8 mouse cellular contexts compared by ENCODE assay signal in genomic region chr3:138744030-138744774, GRCm38 (mm10). TPM values are rescaled to one million over a fixed set of nuclear protein-coding genes. Genes with fewer than 3 reads are reported as not detected.
DNase-seq lines count a peak whose midpoint lies in the region; ATAC-seq and TF ChIP-seq lines count a peak whose summit lies in the region.

No protein-coding gene starts in this region.

- no peak for ATAC-seq in embryonic facial prominence, embryonic 12.5 days (ENCODE audit: insufficient number of reproducible peaks, insufficient read depth, low FRiP score, low TSS enrichment)
- ATAC-seq in hindbrain, postnatal 0 days = no peak
- ATAC-seq in neural tube, embryonic 12.5 days (ENCODE audit: low FRiP score, low read depth) = no peak
- no peak for ATAC-seq in granulocyte monocyte progenitor cell, adult 5-6 weeks (replicated peaks; ENCODE audit: poor library complexity, severe bottlenecking)

- TF ChIP-seq CTCF in kidney, adult 2 months (conservative IDR thresholded peaks at IDR 0.05; ENCODE audit: insufficient read depth, insufficient read length, low read depth, low read length) = no peak
- no peak for TF ChIP-seq CTCF in hindbrain, postnatal 0 days (IDR thresholded peaks at IDR 0.05; ENCODE audit: low read depth)

- peak; percentile 36 to 53 for DNase-seq in kidney, postnatal 4 days
- DNase-seq in kidney, adult 2 months = no peak
- DNase-seq in hindbrain, postnatal 0 days (ENCODE audit: low spot score) = no peak
- no peak for DNase-seq in thymus, postnatal 0 days (ENCODE audit: low spot score)
- DNase-seq in thymus, postnatal 4 days = no peak

- no peaks in the 10 kb centered on the region for H3K27me3 ChIP-seq in kidney, adult 2 months (replicated peaks; ENCODE audit: control insufficient read depth, insufficient read depth, low read length)
- peaks cover 7% of the 10 kb centered on the region; the same call in 1 of the 2 replicates for H3K27me3 ChIP-seq in embryonic facial prominence, embryonic 12.5 days
- H3K27me3 ChIP-seq in hindbrain, postnatal 0 days (ENCODE audit: insufficient read depth, low read length) = no peaks in the 10 kb centered on the region
- H3K27me3 ChIP-seq in neural tube, embryonic 12.5 days (replicated peaks) = peaks cover 6% of the 10 kb centered on the region; the same call in 1 of the 2 replicates

- no peak overlapping the region for H3K27ac ChIP-seq in kidney, adult 2 months (ENCODE audit: insufficient read depth, low read depth, low read length)
- H3K27ac ChIP-seq in embryonic facial prominence, embryonic 12.5 days = no peak overlapping the region
- H3K27ac ChIP-seq in hindbrain, postnatal 0 days = peak overlapping the region; percentile 88
- peak overlapping the region; percentile 82; the same call in 1 of the 2 replicates for H3K27ac ChIP-seq in neural tube, embryonic 12.5 days

- H3K9ac ChIP-seq in embryonic facial prominence, embryonic 12.5 days = 0 out of 2 replicates have a peak overlapping the region, but pooled peaks have one; percentile 1
- peak overlapping the region; percentile 77 for H3K9ac ChIP-seq in hindbrain, postnatal 0 days (replicated peaks; ENCODE audit: low read length)
- H3K9ac ChIP-seq in neural tube, embryonic 12.5 days = peak overlapping the region; percentile 85

- no peak overlapping the region for H3K4me3 ChIP-seq in kidney, adult 2 months (ENCODE audit: insufficient read depth, low read depth, low read length)
- H3K4me3 ChIP-seq in embryonic facial prominence, embryonic 12.5 days = peak overlapping the region; percentile 72
- peak overlapping the region; percentile 94 for H3K4me3 ChIP-seq in hindbrain, postnatal 0 days (ENCODE audit: low read length)
- peak overlapping the region; percentile 80 for H3K4me3 ChIP-seq in neural tube, embryonic 12.5 days

- peak overlapping the region; percentile 85 for H3K4me2 ChIP-seq in embryonic facial prominence, embryonic 12.5 days (replicated peaks)
- peak overlapping the region; percentile 57 for H3K4me2 ChIP-seq in hindbrain, postnatal 0 days (ENCODE audit: low read depth, low read length)
- H3K4me2 ChIP-seq in neural tube, embryonic 12.5 days (replicated peaks) = peak overlapping the region; percentile 78

- WGBS in kidney, adult 2 months = 41% methylated on average over 8 of the region's 8 CpGs
- whole genome bisulfite sequencing in embryonic facial prominence, embryonic 12.5 days = 29% methylated on average over 8 of the region's 8 CpGs
- WGBS in hindbrain, postnatal 0 days = 15% methylated on average over 8 of the region's 8 CpGs
- 15% methylated on average over 8 of the region's 8 CpGs for WGBS in neural tube, embryonic 12.5 days

- no peaks in the 10 kb centered on the region for H3K36me3 ChIP-seq in kidney, adult 2 months (ENCODE audit: control insufficient read depth, insufficient read depth, low read length)
- H3K36me3 ChIP-seq in embryonic facial prominence, embryonic 12.5 days = no peaks in the 10 kb centered on the region
- no peaks in the 10 kb centered on the region for H3K36me3 ChIP-seq in hindbrain, postnatal 0 days (ENCODE audit: insufficient read depth, low read length)
- no peaks in the 10 kb centered on the region for H3K36me3 ChIP-seq in neural tube, embryonic 12.5 days

- TF ChIP-seq POLR2A in kidney, adult 2 months (IDR thresholded peaks at IDR 0.05; ENCODE audit: low read depth, low read length) = no peak

- H3K4me1 ChIP-seq in kidney, adult 2 months (ENCODE audit: control insufficient read depth, insufficient read depth, low read length) = no peaks in the 10 kb centered on the region
- H3K4me1 ChIP-seq in embryonic facial prominence, embryonic 12.5 days = peaks cover 24% of the 10 kb centered on the region; the same call in 1 of the 2 replicates
- H3K4me1 ChIP-seq in hindbrain, postnatal 0 days (ENCODE audit: insufficient read depth, low read length) = peaks cover 23% of the 10 kb centered on the region
- H3K4me1 ChIP-seq in neural tube, embryonic 12.5 days = peaks cover 29% of the 10 kb centered on the region

- H3K9me3 ChIP-seq in embryonic facial prominence, embryonic 12.5 days = no peaks in the 10 kb centered on the region
- no peaks in the 10 kb centered on the region for H3K9me3 ChIP-seq in hindbrain, postnatal 0 days (ENCODE audit: low read length)
- H3K9me3 ChIP-seq in neural tube, embryonic 12.5 days = no peaks in the 10 kb centered on the region

RNA-seq across cellular contexts. Expression of gene Tspan5, which starts 2.2 kb away (rescaled TPM):
- 19.8 and 23.8 TPM in 2 replicates for polyA plus RNA-seq in kidney, adult 2 months (2012; rRNA removed)
- polyA plus RNA-seq in embryonic facial prominence, embryonic 12.5 days (2016; fragmentation: Nextera tagmentation; extraction: Ambion mirVana) = 33.0 and 33.8 TPM in 2 replicates
- 135 and 144 TPM in 2 replicates for total RNA-seq in hindbrain, postnatal 0 days (2014; rRNA removed)
- polyA plus RNA-seq in hindbrain, postnatal 0 days (2015; fragmentation: Nextera tagmentation; extraction: Ambion mirVana) = 85.6 and 86.0 TPM in 2 replicates
- 95.3 and 96.0 TPM in 2 replicates for polyA plus RNA-seq in neural tube, embryonic 12.5 days (2016; fragmentation: Nextera tagmentation; extraction: Ambion mirVana)
- total RNA-seq in granulocyte monocyte progenitor cell, adult 5-6 weeks (2014; fragmentation: Nextera tagmentation) = 30.6 and 31.2 TPM in 2 replicates
- 39.1 and 43.2 TPM in 2 replicates for total RNA-seq in granulocyte monocyte progenitor cell, adult 5-6 weeks (2017)
- 16.8 and 17.5 TPM in 2 replicates for polyA plus RNA-seq in thymus, postnatal 0 days (2015; fragmentation: Nextera tagmentation; extraction: Ambion mirVana)

Comparison
In these comparisons a context has a peak if more than half of its experiments do, and no peak if none do; other contexts are left out.
1. DNase-seq: peak in kidney, postnatal 4 days (2 of 2); none in kidney, adult 2 months (single experiment), hindbrain, postnatal 0 days (single experiment), thymus, postnatal 0 days (single experiment) and thymus, postnatal 4 days (single experiment).
2. H3K27ac ChIP-seq: peak in hindbrain, postnatal 0 days (single experiment) and neural tube, embryonic 12.5 days (single experiment); none in kidney, adult 2 months (single experiment) and embryonic facial prominence, embryonic 12.5 days (single experiment).
3. H3K9ac ChIP-seq: peak in every context shown above with its lines; median percentile 85 in neural tube, embryonic 12.5 days; 77 in hindbrain, postnatal 0 days; 1 in embryonic facial prominence, embryonic 12.5 days.
4. Peak in every context shown above with its lines, with median percentiles within 50 percentile points of each other: H3K4me2 ChIP-seq.